Mouse (Mus musculus): ENCODE data around the gene Klk1b21.
"Not testable (repeated sequence)": the region's sequence is repeated elsewhere in the genome, so short reads cannot be mapped to it uniquely, and the experiment has no call there.

Gene Klk1b21

DNA sequence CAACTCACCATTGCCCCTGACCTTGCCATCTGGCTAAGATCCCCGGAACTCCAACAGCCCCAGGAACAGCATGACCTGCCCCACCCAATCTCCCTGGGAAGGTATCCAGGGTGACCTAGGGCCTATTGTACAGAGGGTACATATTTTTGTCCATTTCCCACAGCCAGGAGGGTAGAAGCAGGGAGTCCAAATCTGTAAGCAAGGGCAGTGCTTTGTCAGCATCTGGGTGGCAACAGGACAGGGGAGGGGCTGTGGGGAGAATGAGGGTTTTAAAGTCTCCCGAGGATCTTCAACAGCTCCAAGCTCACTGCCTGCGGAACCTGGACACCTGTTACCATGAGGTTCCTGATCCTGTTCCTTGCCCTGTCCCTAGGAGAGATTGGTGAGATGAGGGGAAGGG, at the start of gene Klk1b21:
Klk1b21 (plus strand) TSS at position 301 of the 400 bp plus-strand sequence.
- not testable (repeated sequence) for DNase-seq (ENCODE audit: inconsistent ontology term)

DNA sequence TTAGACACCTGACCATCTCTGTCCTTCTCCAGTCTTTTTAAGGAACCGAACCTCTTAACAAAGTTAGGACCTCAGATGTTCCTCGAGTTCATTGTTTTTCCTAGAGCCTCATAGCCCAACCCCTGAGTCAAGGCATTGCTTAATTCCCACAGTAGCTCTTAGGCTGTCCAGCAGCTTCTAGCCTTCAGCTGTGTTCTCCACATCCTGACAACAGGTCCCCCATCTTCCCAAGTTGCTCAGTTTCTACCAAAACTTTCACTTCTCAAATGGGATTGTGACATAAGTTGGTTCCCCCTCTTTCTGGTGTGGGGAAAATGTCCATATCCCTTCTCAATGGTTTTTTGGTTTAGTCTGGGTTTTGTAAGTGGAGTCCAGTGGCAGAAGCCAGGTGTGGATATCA, 30.0 kb upstream of the Klk1b21 start:
- no peak for DNase-seq (ENCODE audit: inconsistent ontology term)

DNA sequence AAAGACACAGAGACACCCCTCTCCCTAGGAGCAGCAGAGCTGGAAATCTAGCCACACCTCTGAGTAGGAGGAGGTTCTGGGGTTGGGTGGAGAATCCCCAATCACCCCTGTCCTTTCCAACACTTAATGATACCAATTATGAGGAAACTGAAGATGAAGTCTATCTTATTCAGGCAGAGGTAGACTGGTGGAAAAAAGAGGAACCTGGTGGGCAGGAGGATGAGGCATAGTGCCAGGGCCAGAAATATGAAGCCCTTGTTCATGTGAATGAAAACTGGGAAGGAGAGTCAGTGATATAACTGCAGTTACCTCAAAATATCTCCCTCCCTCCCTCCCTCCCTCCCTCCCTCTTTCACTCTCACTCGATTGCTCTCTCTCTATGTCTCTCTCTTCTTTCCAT, 24.4 kb upstream of the Klk1b21 start:
- DNase-seq (ENCODE audit: inconsistent ontology term): no peak

DNA sequence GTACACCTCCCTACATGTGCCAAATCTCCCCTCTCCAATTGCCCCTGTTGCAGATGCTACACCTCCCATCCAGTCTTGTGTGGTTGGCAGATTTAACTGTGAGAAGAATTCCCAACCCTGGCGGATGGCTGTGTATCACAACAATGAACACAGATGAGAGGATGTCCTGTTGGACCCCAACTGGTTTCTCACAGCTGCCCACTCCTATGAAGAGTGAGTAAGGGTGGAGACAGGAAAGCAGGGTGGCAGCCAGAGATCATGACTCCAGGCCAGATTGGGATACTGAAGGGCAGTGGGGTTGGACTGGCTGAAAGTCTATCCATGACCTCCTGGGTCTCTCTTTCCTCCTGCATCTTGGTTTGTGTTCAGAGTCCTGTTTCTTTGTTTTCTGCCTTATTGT, 6.0 kb upstream of the Klk1b21 start:
- DNase-seq (ENCODE audit: inconsistent ontology term): no peak

DNA sequence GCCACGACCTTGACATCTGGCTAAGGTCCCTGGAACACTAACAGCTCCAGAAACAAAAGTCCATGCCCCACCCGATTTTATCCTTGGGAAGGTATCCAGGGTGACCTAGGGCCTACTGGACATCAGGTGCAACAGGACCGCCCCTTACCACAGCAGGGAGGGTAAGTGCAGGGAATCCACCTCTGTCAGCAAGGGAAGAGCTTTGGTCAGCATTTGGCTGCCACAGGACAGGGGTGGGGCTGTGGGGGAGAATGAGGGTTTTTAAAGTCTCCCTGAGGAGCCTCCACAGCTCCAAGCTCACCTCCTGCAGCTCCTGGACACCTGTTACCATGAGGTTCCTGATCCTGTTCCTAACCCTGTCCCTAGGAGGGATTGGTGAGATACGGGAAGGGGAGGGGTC, 10.2 kb downstream of the Klk1b21 start, which contains the start of gene Klk1b22:
Klk1b22 (plus strand) TSS at position 301 of the 400 bp plus-strand sequence.
- no peak for DNase-seq (ENCODE audit: inconsistent ontology term)

DNA sequence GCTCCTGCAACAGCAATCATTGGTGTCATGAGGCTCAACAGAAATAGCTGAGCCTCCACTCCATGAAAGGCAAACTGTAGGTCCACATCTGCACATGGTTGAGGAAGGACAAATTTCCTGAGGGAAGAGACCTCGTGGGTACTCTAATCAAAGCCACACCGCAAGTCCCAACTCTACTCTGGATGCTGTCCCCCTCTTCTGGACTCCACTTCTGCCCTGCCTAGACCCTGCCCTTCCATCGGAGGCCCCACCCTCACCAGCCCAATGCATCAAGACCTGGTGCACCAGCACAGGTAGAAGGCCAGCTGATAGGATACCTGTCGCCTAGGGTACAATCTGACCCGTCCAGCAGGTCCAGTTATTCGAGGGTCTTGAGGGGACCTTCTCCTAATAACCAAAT, 21.3 kb downstream of the Klk1b21 start:
- no peak for DNase-seq (ENCODE audit: inconsistent ontology term)

DNA sequence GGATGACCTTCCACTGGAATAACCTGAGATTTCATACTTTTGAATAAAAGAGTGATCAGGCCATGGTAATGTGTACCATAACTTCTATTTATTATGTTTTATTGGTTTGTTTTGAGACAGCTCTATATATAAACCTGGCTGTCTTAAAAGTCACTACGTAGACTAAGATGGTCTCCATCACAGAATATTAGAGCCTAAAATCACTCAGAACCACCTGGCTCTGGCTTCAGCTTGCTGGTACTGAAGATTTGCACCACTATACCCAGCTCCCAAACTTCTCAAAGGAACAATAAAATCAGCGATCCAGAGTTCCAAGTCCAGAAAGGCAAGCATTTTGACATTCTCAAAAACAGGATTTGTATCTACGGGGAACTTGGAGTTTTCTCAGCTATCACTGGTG, 34.3 kb downstream of the Klk1b21 start, which contains the start of gene Klk1b16:
Klk1b16 (plus strand) TSS at position 301 of the 400 bp plus-strand sequence.
- DNase-seq (ENCODE audit: inconsistent ontology term): no peak

All from Muller cell, postnatal 12 days (primary cell).